Mouse (Mus musculus) intestine, embryonic 16.5 days (tissue): ENCODE results near the gene Shank2. TPM values are rescaled to one million over a fixed set of nuclear protein-coding genes. Genes with fewer than 3 reads are reported as not detected.

Experiments used
- ATAC-seq: fragments of 200-750 bp; cut with Nextera tagmentation; 2 replicates; pipeline ENCODE4 v1.8.0; 2017; ENCODE audit warnings: moderate TSS enrichment, moderate library complexity
- H3K27ac ChIP-seq: fragments of 300-500 bp; sonication (generic); 2 replicates; pipeline ENCODE4 v1.5.1; 2014; ENCODE audit warnings: mild to moderate bottlenecking, low read length
- H3K27me3 ChIP-seq: fragments of 300-500 bp; sonication (generic); replicated peaks from 2 replicates; pipeline ENCODE4 v1.6.1; 2014; ENCODE audit warnings: low read length, control low read depth, mixed read lengths; ENCODE audit not compliant: control insufficient read depth, insufficient read depth
- H3K36me3 ChIP-seq: fragments of 300-500 bp; sonication (generic); 2 replicates; pipeline ENCODE4 v1.6.1; 2014; ENCODE audit warnings: low read length, control low read depth; ENCODE audit not compliant: control insufficient read depth, insufficient read depth
- H3K4me1 ChIP-seq: fragments of 300-500 bp; sonication (generic); 2 replicates; pipeline ENCODE4 v1.6.1; 2014; ENCODE audit warnings: low read length, control low read depth, mixed read lengths; ENCODE audit not compliant: control insufficient read depth, insufficient read depth
- H3K4me2 ChIP-seq: fragments of 300-500 bp; sonication (generic); 2 replicates; pipeline ENCODE4 v1.6.1; 2014; ENCODE audit warnings: low read depth, low read length, control low read depth
- H3K4me3 ChIP-seq: fragments of 300-500 bp; sonication (generic); 2 replicates; pipeline ENCODE4 v1.5.1; 2014; ENCODE audit warnings: mild to moderate bottlenecking, low read length
- H3K9ac ChIP-seq: fragments of 300-500 bp; sonication (generic); 2 replicates; pipeline ENCODE4 v1.6.1; 2014; ENCODE audit warnings: low read depth, low read length
- H3K9me3 ChIP-seq: fragments of 300-500 bp; sonication (generic); 2 replicates; pipeline ENCODE4 v1.6.1; 2016; ENCODE audit warnings: low read length, control low read depth; ENCODE audit not compliant: control insufficient read depth
- whole genome bisulfite sequencing: fragments of 180-500 bp; shearing (Covaris S2); extraction: QIAGEN DNeasy Blood & Tissue Kit; methylation state at CpG from one replicate; pipeline ENCODE4 v1.1.7; 2014; 5-methylcytosine and 5-hydroxymethylcytosine counted together
- polyA plus RNA-seq: library from polyadenylated mRNA; unstranded; fragments of >200 nt; fragmentation: Nextera tagmentation; extraction: Ambion mirVana; gene quantifications from 2 replicates; pipeline ENCODE4 v1.2.1, GENCODE M21; 2015

The Shank2 gene
- polyA plus RNA-seq, 1 experiment from 2014 or later, result 1.0 TPM

DNA sequence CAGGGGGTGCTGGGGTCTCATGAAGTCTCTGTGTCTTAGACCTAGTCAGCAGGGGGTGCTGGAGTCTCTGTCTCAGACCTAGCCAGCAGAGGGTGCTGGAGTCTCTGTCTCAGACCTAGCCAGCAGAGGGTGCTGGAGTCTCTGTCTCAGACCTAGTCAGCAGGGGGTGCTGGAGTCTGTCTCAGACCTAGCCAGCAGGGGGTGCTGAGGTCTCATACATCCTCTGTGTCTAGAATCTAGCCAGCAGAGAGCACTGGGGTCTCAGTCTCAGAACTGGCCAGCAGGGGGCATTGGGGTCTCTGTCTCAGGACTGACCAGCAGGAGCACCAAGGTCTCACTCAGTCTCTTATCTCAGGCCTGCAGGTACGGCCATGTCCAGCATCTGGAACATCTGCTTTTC is 79.7 kb downstream of the Shank2 start:
- no peak overlapping the region for H3K9ac ChIP-seq
- ATAC-seq, result 0 out of 2 replicates have a peak, but pooled peaks have one; percentile 31
- WGBS, result 81% methylated on average over 1 of the region's 1 CpGs
- H3K4me3 ChIP-seq, result no peak overlapping the region
- H3K9me3 ChIP-seq, result no peaks in the 10 kb centered on the region; the same call in 1 of the 2 replicates
- H3K27ac ChIP-seq, result no peak overlapping the region
- H3K4me1 ChIP-seq, result no peaks in the 10 kb centered on the region
- H3K4me2 ChIP-seq, result no peak overlapping the region
- no peaks in the 10 kb centered on the region for H3K36me3 ChIP-seq
- H3K27me3 ChIP-seq, result no peaks in the 10 kb centered on the region

DNA sequence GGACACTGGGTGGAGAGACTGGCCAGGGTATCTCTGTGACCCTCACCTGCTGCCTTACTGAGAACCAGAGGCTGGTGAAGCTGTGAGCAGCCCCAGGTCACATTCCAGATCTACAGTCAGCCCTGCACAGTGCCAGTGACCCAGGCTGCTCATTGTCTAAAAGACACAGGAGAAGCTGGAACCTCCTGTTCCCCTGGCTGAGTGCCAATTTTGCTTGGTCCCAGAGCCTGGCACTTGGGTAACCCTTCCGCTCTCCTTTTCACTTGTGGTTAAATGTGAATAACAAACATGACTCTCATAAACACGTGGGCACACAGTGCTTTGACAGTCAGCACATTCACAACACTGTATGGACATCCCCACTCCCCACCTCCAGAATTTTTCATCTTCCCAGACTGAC is 80.2 kb downstream of the Shank2 start:
- Histone ChIP-seq H3K36me3 (no peaks in the 10 kb centered on the region), H3K9me3 (no peaks in the 10 kb centered on the region; the same call in 1 of the 2 replicates), H3K27ac (no peak overlapping the region), H3K4me3 (no peak overlapping the region), H3K4me2 (no peak overlapping the region), H3K27me3 (no peaks in the 10 kb centered on the region), H3K9ac (no peak overlapping the region), H3K4me1 (no peaks in the 10 kb centered on the region)
- ATAC-seq, result 0 out of 2 replicates have a peak, but pooled peaks have one; percentile 28
- 74% methylated on average over 2 of the region's 2 CpGs for WGBS

DNA sequence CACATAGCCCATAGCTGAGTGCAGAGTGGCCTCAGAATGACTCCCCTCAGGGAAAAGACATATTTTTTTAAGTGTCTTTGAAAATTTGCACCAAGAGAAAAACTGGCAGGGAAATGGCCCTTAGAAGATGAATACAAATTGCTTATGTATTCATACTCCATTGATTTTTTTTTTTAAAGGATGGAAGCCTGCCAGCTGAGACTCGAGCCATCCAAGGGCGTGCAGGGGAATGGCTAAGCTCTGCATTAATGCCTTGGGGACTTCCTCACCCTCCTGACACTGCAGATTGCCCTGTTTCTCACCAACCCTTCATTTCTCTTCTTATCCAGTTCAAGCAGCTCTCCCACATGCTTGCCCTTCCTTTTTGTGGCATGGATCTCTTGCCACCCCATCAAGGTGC is 85.5 kb downstream of the Shank2 start:
- Histone ChIP-seq H3K4me2 (no peak overlapping the region), H3K27ac (no peak overlapping the region), H3K9me3 (no peaks in the 10 kb centered on the region), H3K9ac (no peak overlapping the region), H3K4me3 (no peak overlapping the region), H3K4me1 (no peaks in the 10 kb centered on the region), H3K36me3 (no peaks in the 10 kb centered on the region; the same call in 1 of the 2 replicates), H3K27me3 (no peaks in the 10 kb centered on the region)
- 50% methylated on average over 2 of the region's 2 CpGs for WGBS
- no peak for ATAC-seq

DNA sequence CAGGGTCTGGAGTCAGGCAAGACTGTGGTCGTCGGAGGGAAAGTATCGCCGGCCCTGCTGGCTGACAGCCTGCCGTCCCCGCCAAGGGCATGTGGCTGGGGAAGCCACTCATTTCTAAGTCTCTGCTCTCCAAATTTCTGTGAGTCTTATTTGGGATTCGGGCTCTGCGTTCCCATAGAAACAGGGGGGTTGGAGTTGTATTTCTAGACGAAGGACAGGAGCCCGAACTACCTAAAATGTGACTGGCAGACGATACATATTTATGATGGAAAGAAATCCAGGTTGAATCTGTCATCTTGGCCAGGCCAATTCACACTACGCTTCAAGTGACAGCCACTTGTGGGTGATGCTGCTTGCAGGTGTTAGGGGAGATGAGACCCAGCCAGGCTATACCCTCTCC is 92.4 kb downstream of the Shank2 start:
- Histone ChIP-seq H3K9me3 (no peaks in the 10 kb centered on the region), H3K4me3 (no peak overlapping the region), H3K9ac (no peak overlapping the region), H3K4me2 (no peak overlapping the region), H3K27ac (no peak overlapping the region), H3K27me3 (no peaks in the 10 kb centered on the region), H3K4me1 (no peaks in the 10 kb centered on the region), H3K36me3 (no peaks in the 10 kb centered on the region; the same call in 1 of the 2 replicates)
- ATAC-seq, result no peak
- WGBS, result 88% methylated on average over 12 of the region's 12 CpGs

DNA sequence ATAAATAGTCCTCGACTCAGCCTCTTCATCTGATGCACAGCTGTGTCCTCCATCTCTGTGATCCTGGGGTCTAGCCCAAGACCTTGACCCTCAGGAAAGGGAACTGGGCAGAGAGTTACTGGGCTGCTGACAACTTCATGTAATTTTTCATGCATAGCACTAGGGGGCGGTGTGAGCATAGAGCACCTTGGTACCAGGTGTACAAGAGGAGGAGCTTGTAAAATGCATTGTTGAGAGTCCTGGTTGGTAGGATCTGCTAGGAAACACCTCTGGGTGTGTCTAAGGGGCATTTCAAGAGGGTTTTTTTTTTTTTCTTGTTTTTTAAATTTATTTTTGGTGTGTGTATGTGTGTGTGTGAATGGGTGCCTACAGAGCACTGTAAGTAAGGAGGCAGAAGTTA is 95.6 kb downstream of the Shank2 start:
- Histone ChIP-seq H3K9me3 (no peaks in the 10 kb centered on the region), H3K36me3 (no peaks in the 10 kb centered on the region)
- ATAC-seq, result peak; percentile 53; the same call in 1 of the 2 replicates

DNA sequence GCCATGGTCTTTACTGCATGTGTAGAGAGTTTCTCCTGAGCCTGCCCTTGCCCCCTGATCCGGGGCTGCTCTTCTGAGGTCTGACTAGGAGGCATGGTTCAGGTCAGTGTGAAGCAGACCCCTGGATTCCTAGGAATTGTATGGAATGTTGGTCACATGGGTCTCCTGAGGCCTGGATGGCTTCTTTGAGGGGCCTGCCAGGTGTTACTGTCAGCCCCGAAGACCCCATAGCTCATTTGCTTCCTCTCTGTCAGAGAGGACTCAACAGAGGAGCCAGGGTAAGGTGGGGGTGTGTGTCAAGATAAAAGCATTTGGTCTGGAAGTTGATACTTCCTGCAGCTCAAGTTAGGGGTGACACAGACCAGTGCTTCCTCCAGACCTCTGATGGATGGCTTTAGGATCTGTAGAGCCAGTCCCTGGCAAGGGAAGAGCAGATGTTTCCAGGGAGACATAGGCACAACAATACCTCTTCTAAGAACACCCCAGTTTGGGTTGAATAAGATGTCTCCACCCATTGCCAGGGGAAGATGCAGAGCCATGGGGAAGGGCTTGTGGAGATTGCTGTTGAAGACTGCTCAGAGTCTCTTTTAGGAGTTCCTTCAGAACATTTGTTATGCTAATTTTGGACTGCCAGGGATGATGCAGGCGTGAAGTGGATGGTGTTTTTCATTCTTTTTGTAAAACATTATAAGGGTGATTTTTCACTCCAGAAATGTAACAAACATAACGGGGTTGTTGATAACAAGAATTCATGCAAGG is 100.7 kb downstream of the Shank2 start:
- no peak for ATAC-seq
- Histone ChIP-seq H3K36me3 (no peaks in the 10 kb centered on the region), H3K9me3 (no peaks in the 10 kb centered on the region), H3K4me3 (no peak overlapping the region), H3K4me2 (no peak overlapping the region), H3K9ac (no peak overlapping the region), H3K27ac (no peak overlapping the region), H3K27me3 (no peaks in the 10 kb centered on the region), H3K4me1 (no peaks in the 10 kb centered on the region)
- 47% methylated on average over 4 of the region's 4 CpGs for WGBS

More for the DNA sequence above, 95.6 kb downstream of the Shank2 start:
- 8% methylated on average over 2 of the region's 2 CpGs for WGBS
- no peak overlapping the region for H3K4me2 ChIP-seq
- H3K4me3 ChIP-seq, result no peak overlapping the region
- no peaks in the 10 kb centered on the region for H3K27me3 ChIP-seq
- no peaks in the 10 kb centered on the region for H3K4me1 ChIP-seq
- H3K27ac ChIP-seq, result no peak overlapping the region
- no peak overlapping the region for H3K9ac ChIP-seq

DNA sequence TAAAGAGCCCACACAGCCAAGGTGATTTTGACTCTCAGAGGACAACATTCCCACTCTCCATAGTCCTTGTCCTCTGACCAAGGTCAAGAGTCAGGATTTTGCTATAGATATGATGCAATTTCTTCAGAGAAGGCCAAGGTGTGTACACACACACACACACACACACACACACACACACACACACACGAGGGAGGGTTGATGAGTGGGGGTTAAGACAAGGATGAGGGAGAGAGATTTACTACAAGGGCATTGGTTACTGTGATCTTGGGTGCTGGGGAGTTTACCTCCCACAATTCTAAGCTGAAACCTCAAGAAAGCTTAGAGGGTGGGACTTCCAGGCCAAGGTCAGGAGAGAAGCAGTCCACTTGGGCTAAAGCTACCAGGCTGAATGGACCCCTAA is 104.2 kb downstream of the Shank2 start:
- no peak overlapping the region for H3K4me3 ChIP-seq
- ATAC-seq, result no peak
- no peak overlapping the region for H3K4me2 ChIP-seq
- 71% methylated on average over 1 of the region's 1 CpGs for WGBS
- H3K9me3 ChIP-seq, result no peaks in the 10 kb centered on the region
- no peak overlapping the region for H3K27ac ChIP-seq
- H3K9ac ChIP-seq, result no peak overlapping the region
- no peaks in the 10 kb centered on the region for H3K27me3 ChIP-seq
- H3K4me1 ChIP-seq, result no peaks in the 10 kb centered on the region
- H3K36me3 ChIP-seq, result no peaks in the 10 kb centered on the region

DNA sequence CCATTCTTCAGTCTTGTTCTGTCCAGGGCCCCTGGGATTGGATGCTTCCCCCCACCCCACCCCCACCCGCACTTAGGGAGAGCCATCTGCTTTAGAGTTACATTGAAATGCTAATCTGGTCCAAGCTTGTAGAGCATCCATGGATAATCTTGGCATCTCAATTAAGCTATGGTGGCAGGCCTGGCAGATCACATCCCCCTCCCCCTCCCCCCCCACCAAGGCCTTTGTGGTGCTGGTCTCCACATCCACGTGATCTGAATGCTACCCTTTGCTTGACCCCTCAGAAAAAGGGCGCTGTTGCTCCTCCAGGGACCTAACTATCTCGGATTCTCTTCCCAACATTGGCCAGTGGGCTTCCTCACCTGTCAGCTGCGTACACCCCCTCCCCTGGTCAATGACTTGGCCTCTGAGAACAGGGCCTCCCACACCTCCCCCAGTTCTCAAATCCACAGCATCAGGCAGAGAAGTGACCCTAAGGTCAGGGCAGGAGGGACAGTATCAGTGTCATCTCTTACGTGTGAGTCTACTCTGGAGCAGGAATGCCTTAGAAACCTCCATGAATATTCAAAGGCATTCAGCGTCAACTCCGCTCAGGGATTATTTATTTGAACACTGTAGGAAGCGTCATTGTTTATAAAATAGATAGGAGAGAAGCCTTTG is 104.8 kb downstream of the Shank2 start:
- ATAC-seq, result no peak

DNA sequence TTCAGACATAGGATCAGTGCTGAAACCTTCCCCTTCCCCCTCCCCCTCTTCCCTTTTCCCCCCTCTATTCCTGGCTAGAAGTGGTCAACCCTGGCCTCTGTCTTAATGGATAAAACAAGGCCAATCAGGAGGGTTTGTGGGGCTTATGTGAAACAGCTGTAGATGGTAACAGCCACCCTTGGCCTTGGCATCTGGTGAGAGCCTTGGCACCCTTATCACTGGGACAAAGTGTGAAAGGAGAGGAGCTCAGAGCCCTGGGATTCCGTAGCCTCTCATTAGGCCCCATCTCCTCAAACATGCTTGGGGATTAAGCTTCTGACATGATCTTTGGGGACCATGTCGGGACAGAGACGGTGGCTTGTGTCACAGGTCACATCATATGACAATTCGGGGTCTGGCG is 106.4 kb downstream of the Shank2 start:
- WGBS, result 88% methylated on average over 5 of the region's 5 CpGs
- no peaks in the 10 kb centered on the region for H3K27me3 ChIP-seq
- H3K4me2 ChIP-seq, result no peak overlapping the region
- H3K9me3 ChIP-seq, result no peaks in the 10 kb centered on the region
- H3K9ac ChIP-seq, result no peak overlapping the region
- no peaks in the 10 kb centered on the region for H3K36me3 ChIP-seq
- H3K27ac ChIP-seq, result no peak overlapping the region
- no peak for ATAC-seq
- H3K4me3 ChIP-seq, result no peak overlapping the region
- no peaks in the 10 kb centered on the region for H3K4me1 ChIP-seq

More for the DNA sequence above, 104.8 kb downstream of the Shank2 start:
- Histone ChIP-seq H3K4me2 (no peak overlapping the region), H3K27me3 (no peaks in the 10 kb centered on the region), H3K4me3 (no peak overlapping the region), H3K9ac (no peak overlapping the region), H3K27ac (no peak overlapping the region), H3K36me3 (no peaks in the 10 kb centered on the region), H3K9me3 (no peaks in the 10 kb centered on the region), H3K4me1 (no peaks in the 10 kb centered on the region)
- WGBS, result 38% methylated on average over 9 of the region's 9 CpGs
